Mouse (Mus musculus): ENCODE measurements around the gene Aff1. TPM values are rescaled to one million over a fixed set of nuclear protein-coding genes. Genes with fewer than 3 reads are reported as not detected.
A peak's percentile ranks its signal among the peaks of the same experiment; 100 is the strongest.

The Aff1 gene
- polyA plus RNA-seq, 1 experiment: 2.9 TPM

DNA sequence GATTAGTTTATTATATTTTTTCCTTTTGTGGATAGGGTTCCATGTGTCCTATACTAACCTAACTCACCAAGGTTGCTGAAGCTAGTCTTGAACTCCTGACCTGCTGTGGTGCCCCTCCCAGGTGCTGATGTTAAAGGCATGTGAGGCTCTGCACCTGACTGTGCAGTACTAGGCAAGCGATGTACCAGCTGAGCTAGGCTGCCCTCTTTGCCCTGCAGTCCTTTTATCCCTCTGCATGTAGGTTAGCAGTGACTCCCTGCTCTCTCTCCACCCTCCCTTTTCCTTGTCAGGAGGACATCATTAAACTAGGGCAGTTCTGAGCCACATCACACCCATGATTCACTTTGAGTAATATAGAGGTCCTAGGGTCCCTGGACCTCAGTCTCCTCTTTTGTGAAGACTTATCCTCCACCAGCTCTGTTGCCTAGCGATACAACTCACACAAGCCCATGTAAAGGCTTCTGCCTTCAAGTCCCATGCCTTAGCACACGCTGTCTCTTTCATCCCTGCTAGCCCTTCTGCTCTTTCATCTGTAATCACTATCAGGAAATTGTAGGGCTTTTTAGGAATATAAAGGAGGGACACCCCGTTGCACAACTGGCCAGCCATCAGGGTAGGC lies 35.7 kb downstream of the Aff1 start:
- peak; percentile 62 for DNase-seq (ENCODE audit: low read depth)
- TF ChIP-seq POLR2A (IDR thresholded peaks at IDR 0.05; ENCODE audit: borderline replicate concordance, extremely low read depth, insufficient read depth, insufficient read length, poor library complexity, severe bottlenecking) (no peak), CTCF (IDR thresholded peaks at IDR 0.05; ENCODE audit: borderline replicate concordance, extremely low read depth, insufficient read depth, insufficient read length) (no peak)

GRCm38 (mm10) chr5:103729225-103729624 lies 37.1 kb downstream of the Aff1 start:
- no peak for DNase-seq (ENCODE audit: low read depth)
- TF ChIP-seq POLR2A (IDR thresholded peaks at IDR 0.05; ENCODE audit: borderline replicate concordance, extremely low read depth, insufficient read depth, insufficient read length, poor library complexity, severe bottlenecking) (no peak), CTCF (IDR thresholded peaks at IDR 0.05; ENCODE audit: borderline replicate concordance, extremely low read depth, insufficient read depth, insufficient read length) (no peak)

DNA sequence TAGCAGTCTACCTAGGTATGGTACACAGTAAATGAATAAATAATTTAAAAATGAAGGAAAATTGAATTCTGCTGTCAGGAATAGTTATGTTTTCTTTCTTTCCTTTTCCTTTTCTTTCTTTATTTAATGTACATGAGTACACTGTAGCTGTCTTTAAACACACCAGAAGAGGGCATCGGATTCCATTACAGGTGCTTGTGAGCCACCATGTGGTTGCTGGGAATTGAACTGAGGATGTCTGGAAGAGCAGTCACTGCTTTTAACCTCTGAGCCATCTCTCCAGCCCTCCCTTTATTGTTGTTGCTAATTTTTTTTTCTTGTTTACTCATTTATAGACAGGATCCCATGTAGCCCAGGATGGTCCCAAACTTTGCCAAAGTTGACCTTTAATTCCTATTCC lies 38.0 kb downstream of the Aff1 start:
- no peak for DNase-seq (ENCODE audit: low read depth)
- no peak for TF ChIP-seq POLR2A (IDR thresholded peaks at IDR 0.05; ENCODE audit: borderline replicate concordance, extremely low read depth, insufficient read depth, insufficient read length, poor library complexity, severe bottlenecking)
- TF ChIP-seq CTCF (IDR thresholded peaks at IDR 0.05; ENCODE audit: borderline replicate concordance, extremely low read depth, insufficient read depth, insufficient read length): no peak

- TF ChIP-seq CTCF (IDR thresholded peaks at IDR 0.05; ENCODE audit: borderline replicate concordance, extremely low read depth, insufficient read depth, insufficient read length): no peak
- no peak for TF ChIP-seq POLR2A (IDR thresholded peaks at IDR 0.05; ENCODE audit: borderline replicate concordance, extremely low read depth, insufficient read depth, insufficient read length, poor library complexity, severe bottlenecking)
- DNase-seq (ENCODE audit: low read depth): no peak
Measured at GRCm38 (mm10) chr5:103730727-103731126, 38.6 kb downstream of the Aff1 start.

GRCm38 (mm10) chr5:103732581-103732980 lies 40.4 kb downstream of the Aff1 start:
- TF ChIP-seq CTCF (IDR thresholded peaks at IDR 0.05; ENCODE audit: borderline replicate concordance, extremely low read depth, insufficient read depth, insufficient read length) (no peak), POLR2A (IDR thresholded peaks at IDR 0.05; ENCODE audit: borderline replicate concordance, extremely low read depth, insufficient read depth, insufficient read length, poor library complexity, severe bottlenecking) (no peak)
- DNase-seq (ENCODE audit: low read depth): no peak

DNA sequence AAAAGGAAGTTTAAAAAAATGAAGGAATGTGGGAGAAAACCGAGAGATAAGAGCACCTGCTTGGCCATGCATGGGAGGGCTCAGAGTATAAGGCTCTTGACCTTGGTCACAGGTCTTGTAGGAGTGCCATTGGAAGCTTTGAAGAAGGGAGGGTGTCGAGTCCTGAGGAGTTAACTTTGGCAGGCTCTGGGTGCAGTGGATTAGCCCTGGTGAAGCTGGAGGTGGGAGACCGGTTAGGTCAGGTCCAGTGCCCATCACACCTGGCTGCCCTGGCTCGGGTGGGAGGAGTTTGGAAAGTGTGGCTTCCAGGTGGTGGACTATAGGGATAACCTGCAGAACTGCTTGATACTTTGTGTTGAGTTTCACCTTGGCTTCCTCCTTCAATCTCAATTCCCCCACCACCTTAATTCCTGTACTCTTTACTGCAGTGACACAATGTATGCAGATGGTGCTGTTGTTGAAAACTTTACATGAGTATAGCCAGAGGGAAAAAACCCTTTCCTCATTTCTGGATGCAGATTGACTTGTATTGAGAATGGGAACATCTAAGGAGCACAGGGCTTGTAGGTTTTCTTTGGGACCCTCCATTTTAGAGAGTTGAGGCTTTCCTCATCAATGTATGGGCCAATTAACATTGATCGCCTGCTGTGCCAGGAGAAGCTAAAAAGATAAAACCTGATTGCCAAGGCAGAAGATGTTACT lies 43.4 kb downstream of the Aff1 start:
- no peak for DNase-seq (ENCODE audit: low read depth)

GRCm38 (mm10) chr5:103736553-103737207 lies 44.5 kb downstream of the Aff1 start:
- no peak for DNase-seq (ENCODE audit: low read depth)
- TF ChIP-seq CTCF (IDR thresholded peaks at IDR 0.05; ENCODE audit: borderline replicate concordance, extremely low read depth, insufficient read depth, insufficient read length): no peak
- no peak for TF ChIP-seq POLR2A (IDR thresholded peaks at IDR 0.05; ENCODE audit: borderline replicate concordance, extremely low read depth, insufficient read depth, insufficient read length, poor library complexity, severe bottlenecking)

More for the DNA sequence above, 43.4 kb downstream of the Aff1 start:
- no peak for TF ChIP-seq POLR2A (IDR thresholded peaks at IDR 0.05; ENCODE audit: borderline replicate concordance, extremely low read depth, insufficient read depth, insufficient read length, poor library complexity, severe bottlenecking)

DNA sequence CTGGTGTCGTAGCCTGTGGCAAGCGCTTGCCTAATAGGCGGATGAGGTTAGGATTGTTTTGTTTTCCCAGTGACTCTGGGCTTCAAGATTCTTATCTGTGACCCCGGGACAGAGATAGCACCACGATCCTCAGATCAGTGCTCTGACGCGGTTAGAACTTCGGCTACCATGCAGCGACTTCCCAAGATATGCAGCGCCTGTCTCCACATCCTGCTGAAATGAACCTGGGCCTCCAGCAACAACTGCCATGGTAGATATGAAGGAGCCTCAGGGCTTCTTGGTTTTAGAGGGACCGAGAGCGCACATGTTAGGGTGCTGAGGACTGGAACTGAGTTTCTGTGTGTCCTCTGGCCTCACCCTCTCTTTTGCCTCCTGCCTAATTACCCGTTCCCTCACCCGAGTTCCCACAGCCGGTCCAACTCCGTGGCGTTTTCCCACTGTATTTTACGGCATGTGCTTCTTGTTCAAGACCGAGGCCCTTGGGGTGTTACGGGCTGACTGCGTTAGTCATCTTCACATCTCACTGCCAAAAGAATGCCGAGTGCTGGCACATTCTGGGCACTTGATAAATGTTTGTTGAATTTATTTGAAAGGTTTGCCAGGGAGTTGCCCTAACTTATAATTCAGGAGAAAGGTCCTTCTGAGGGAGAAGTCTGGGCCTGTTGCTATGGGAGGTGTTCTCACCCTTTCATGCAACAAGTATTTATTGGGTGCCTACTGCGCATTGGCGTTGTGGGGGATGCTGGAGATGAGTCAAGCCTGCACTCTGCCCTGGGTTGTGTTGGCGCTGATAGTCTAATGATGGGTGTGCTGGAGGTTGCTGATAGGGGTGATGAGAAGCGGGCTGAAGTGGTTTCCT lies 45.3 kb downstream of the Aff1 start:
- DNase-seq (ENCODE audit: low read depth): peak; percentile 72
- TF ChIP-seq POLR2A (IDR thresholded peaks at IDR 0.05; ENCODE audit: borderline replicate concordance, extremely low read depth, insufficient read depth, insufficient read length, poor library complexity, severe bottlenecking): no peak
- no peak for TF ChIP-seq CTCF (IDR thresholded peaks at IDR 0.05; ENCODE audit: borderline replicate concordance, extremely low read depth, insufficient read depth, insufficient read length)

DNA sequence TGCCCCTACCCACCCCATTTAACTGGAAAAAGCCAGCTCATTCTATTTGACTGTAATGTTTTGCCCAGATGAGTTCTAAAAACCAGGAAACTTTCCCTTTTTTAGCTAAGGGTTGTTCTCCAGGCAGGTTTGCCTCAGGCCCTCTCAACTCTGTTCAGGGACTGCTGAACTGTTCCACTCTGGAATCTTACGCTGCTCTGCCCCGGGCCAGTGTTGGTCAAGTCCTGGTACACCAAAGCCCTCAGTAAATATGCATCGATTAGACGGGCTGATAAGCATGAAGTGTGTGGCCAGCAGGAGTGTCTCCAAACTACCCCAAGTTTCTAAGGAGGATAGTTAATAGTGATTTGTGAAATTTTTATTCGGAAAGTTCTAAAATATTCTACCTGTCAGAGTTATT lies 46.3 kb downstream of the Aff1 start:
- TF ChIP-seq CTCF (IDR thresholded peaks at IDR 0.05; ENCODE audit: borderline replicate concordance, extremely low read depth, insufficient read depth, insufficient read length) (no peak), POLR2A (IDR thresholded peaks at IDR 0.05; ENCODE audit: borderline replicate concordance, extremely low read depth, insufficient read depth, insufficient read length, poor library complexity, severe bottlenecking) (no peak)
- DNase-seq (ENCODE audit: low read depth): no peak

DNA sequence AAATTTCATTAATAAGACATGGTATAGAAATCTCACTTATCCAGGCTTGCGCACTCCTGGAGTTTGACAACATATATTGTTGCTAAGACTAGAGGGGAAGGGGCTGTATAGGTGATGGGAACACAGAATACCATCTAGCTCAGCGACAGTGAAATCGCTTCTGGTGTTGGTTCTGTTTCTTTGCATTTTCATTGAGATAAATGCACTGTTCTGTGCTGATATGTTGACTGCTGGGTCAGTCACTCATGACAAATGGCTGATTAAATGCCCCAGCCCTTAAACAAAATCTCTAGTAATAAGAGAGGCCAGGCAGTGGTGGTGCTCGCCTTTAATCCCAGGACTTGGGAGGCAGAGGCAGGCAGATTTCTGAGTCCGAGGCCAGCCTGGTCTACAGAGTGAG lies 47.0 kb downstream of the Aff1 start:
- TF ChIP-seq CTCF (IDR thresholded peaks at IDR 0.05; ENCODE audit: borderline replicate concordance, extremely low read depth, insufficient read depth, insufficient read length) (no peak), POLR2A (IDR thresholded peaks at IDR 0.05; ENCODE audit: borderline replicate concordance, extremely low read depth, insufficient read depth, insufficient read length, poor library complexity, severe bottlenecking) (no peak)
- DNase-seq (ENCODE audit: low read depth): no peak

Data from brain, embryonic 14.5 days (tissue).